Mouse (Mus musculus) lung, postnatal 0 days (tissue): ENCODE measurements around the gene Dus2. TPM values are rescaled to one million over a fixed set of nuclear protein-coding genes. Genes with fewer than 3 reads are reported as not detected.

Source experiments
- ATAC-seq: fragments of 200-750 bp; cut with Nextera tagmentation; 2 replicates; pipeline ENCODE4 v1.8.0; 2017; ENCODE audit warnings: moderate library complexity
- DNase-seq: peaks from one replicate; pipeline ENCODE4 v3.0.0-alpha.2; 2016; ENCODE audit warnings: low spot score
- H3K27ac ChIP-seq: fragments of 300-500 bp; sonication (generic); 2 replicates; pipeline ENCODE4 v1.5.1; 2014; ENCODE audit warnings: antibody characterized with exemption, mild to moderate bottlenecking, low read length, mixed read lengths
- H3K27me3 ChIP-seq: fragments of 300-500 bp; sonication (generic); replicated peaks from 2 replicates; pipeline ENCODE4 v1.6.1; 2014; ENCODE audit warnings: low read length, mixed read lengths; ENCODE audit not compliant: insufficient read depth
- H3K36me3 ChIP-seq: fragments of 300-500 bp; sonication (generic); 2 replicates; pipeline ENCODE4 v1.6.1; 2014; ENCODE audit warnings: low read length, mixed read lengths; ENCODE audit not compliant: insufficient read depth
- H3K4me1 ChIP-seq: fragments of 300-500 bp; sonication (generic); 2 replicates; pipeline ENCODE4 v1.6.1; 2014; ENCODE audit warnings: antibody characterized with exemption, low read depth, low read length, mixed read lengths; ENCODE audit not compliant: insufficient read depth
- H3K4me2 ChIP-seq: fragments of 300-500 bp; sonication (generic); replicated peaks from 2 replicates; pipeline ENCODE4 v1.6.1; 2014; ENCODE audit warnings: low read depth, mild to moderate bottlenecking, low read length, moderate library complexity, mixed read lengths
- H3K4me3 ChIP-seq: fragments of 300-500 bp; sonication (generic); 2 replicates; pipeline ENCODE4 v1.5.1; 2014; ENCODE audit warnings: low read depth, low read length
- H3K9ac ChIP-seq: fragments of 300-500 bp; sonication (generic); replicated peaks from 2 replicates; pipeline ENCODE4 v1.6.1; 2014; ENCODE audit warnings: low read depth, mild to moderate bottlenecking
- H3K9me3 ChIP-seq: fragments of 300-500 bp; sonication (generic); 2 replicates; pipeline ENCODE4 v1.6.1; 2016; ENCODE audit warnings: low read length, mixed read lengths
- CTCF ChIP-seq: IDR thresholded peaks from 2 replicates; pipeline ENCODE4 v1.5.1; 2016; ENCODE audit warnings: antibody characterized with exemption, mild to moderate bottlenecking
- EP300 ChIP-seq: IDR thresholded peaks from 2 replicates; pipeline ENCODE4 v1.6.1; 2016; ENCODE audit warnings: antibody characterized with exemption, mild to moderate bottlenecking, control low read depth
- WGBS: fragments of 180-500 bp; shearing (Covaris S2); extraction: QIAGEN DNeasy Blood & Tissue Kit; methylation state at CpG from one replicate; pipeline ENCODE4 v1.1.7; 2014; 5-methylcytosine and 5-hydroxymethylcytosine counted together
- polyA plus RNA-seq: library from polyadenylated mRNA; unstranded; fragments of >200 nt; fragmentation: Nextera tagmentation; extraction: Ambion mirVana; gene quantifications from 2 replicates; pipeline ENCODE4 v1.2.1, GENCODE M21; 2015

The Dus2 gene
- polyA plus RNA-seq, 1 experiment from 2014 or later, result 7.4 TPM

- ATAC-seq, result peak; percentile 75
These were observed 25.8 kb upstream of the Dus2 start for GRCm38 (mm10) chr8:105965266-105965904.

GRCm38 (mm10) chr8:105965905-105966341 is 25.2 kb upstream of the Dus2 start, which contains the start of gene Slc12a4:
Gene Slc12a4 (minus strand): TSS chr8:105966097.
- no peak for TF ChIP-seq CTCF
- TF ChIP-seq EP300, result no peak
- DNase-seq, result peak; percentile 90
- H3K9me3 ChIP-seq, result no peaks in the 10 kb centered on the region
- H3K4me3 ChIP-seq, result peak within 1 kb of the TSS; percentile 86
- peaks cover 5% of the 10 kb centered on the region; the same call in 1 of the 2 replicates for H3K4me1 ChIP-seq
- no peaks in the 10 kb centered on the region for H3K27me3 ChIP-seq
- peak within 1 kb of the TSS; percentile 92 for H3K27ac ChIP-seq
- H3K4me2 ChIP-seq, result peak within 1 kb of the TSS; percentile 87
- H3K36me3 ChIP-seq, result no peaks in the 10 kb centered on the region
- peak; percentile 95 for ATAC-seq
- WGBS, result under 1% methylated on average over 31 of the region's 47 CpGs
- H3K9ac ChIP-seq, result peak within 1 kb of the TSS; percentile 78

More at GRCm38 (mm10) chr8:105965266-105965904, 25.8 kb upstream of the Dus2 start:
- 2% methylated on average over 35 of the region's 40 CpGs for WGBS
- peak; percentile 67 for DNase-seq
- peak overlapping the region; percentile 92 for H3K27ac ChIP-seq
- H3K4me2 ChIP-seq, result peak overlapping the region; percentile 87
- H3K36me3 ChIP-seq, result no peaks in the 10 kb centered on the region
- no peaks in the 10 kb centered on the region for H3K27me3 ChIP-seq
- TF ChIP-seq CTCF, result no peak
- TF ChIP-seq EP300, result no peak
- H3K4me1 ChIP-seq, result peaks cover 5% of the 10 kb centered on the region; the same call in 1 of the 2 replicates
- H3K9ac ChIP-seq, result peak overlapping the region; percentile 78
- peak overlapping the region; percentile 86 for H3K4me3 ChIP-seq
- H3K9me3 ChIP-seq, result no peaks in the 10 kb centered on the region

GRCm38 (mm10) chr8:105966692-105967311 is 24.3 kb upstream of the Dus2 start:
- Histone ChIP-seq H3K4me2 (peak overlapping the region; percentile 87), H3K9me3 (no peaks in the 10 kb centered on the region), H3K36me3 (no peaks in the 10 kb centered on the region), H3K27me3 (no peaks in the 10 kb centered on the region), H3K9ac (no peak overlapping the region), H3K27ac (no peak overlapping the region; the same call in 1 of the 2 replicates), H3K4me1 (peaks cover 5% of the 10 kb centered on the region; the same call in 1 of the 2 replicates), H3K4me3 (peak overlapping the region; percentile 86; the same call in 1 of the 2 replicates)
- DNase-seq, result peak; percentile 73
- 12% methylated on average over 19 of the region's 19 CpGs for WGBS
- TF ChIP-seq EP300, result no peak
- TF ChIP-seq CTCF, result no peak
- peak; percentile 16; the same call in 1 of the 2 replicates for ATAC-seq

GRCm38 (mm10) chr8:105969367-105969766 is 21.8 kb upstream of the Dus2 start:
- ATAC-seq, result no peak
- H3K9ac ChIP-seq, result no peak overlapping the region
- WGBS, result 62% methylated on average over 1 of the region's 1 CpGs
- no peak for TF ChIP-seq CTCF
- no peak for TF ChIP-seq EP300
- H3K27ac ChIP-seq, result no peak overlapping the region
- no peaks in the 10 kb centered on the region for H3K9me3 ChIP-seq
- no peak overlapping the region for H3K4me2 ChIP-seq
- H3K36me3 ChIP-seq, result no peaks in the 10 kb centered on the region
- H3K4me1 ChIP-seq, result peaks cover 5% of the 10 kb centered on the region; the same call in 1 of the 2 replicates
- no peaks in the 10 kb centered on the region for H3K27me3 ChIP-seq
- no peak overlapping the region for H3K4me3 ChIP-seq
- DNase-seq, result no peak

GRCm38 (mm10) chr8:105971019-105971720 is 20.0 kb upstream of the Dus2 start:
- H3K27ac ChIP-seq, result no peak overlapping the region
- no peaks in the 10 kb centered on the region for H3K36me3 ChIP-seq
- TF ChIP-seq EP300, result no peak
- no peak for TF ChIP-seq CTCF
- ATAC-seq (no peak), DNase-seq (no peak)
- H3K4me2 ChIP-seq, result no peak overlapping the region
- H3K27me3 ChIP-seq, result no peaks in the 10 kb centered on the region
- H3K9ac ChIP-seq, result no peak overlapping the region
- no peaks in the 10 kb centered on the region for H3K9me3 ChIP-seq
- H3K4me3 ChIP-seq, result no peak overlapping the region
- no peaks in the 10 kb centered on the region; the same call in 1 of the 2 replicates for H3K4me1 ChIP-seq
- 78% methylated on average over 8 of the region's 8 CpGs for WGBS

GRCm38 (mm10) chr8:105975363-105975762 is 15.8 kb upstream of the Dus2 start:
- H3K4me1 ChIP-seq, result no peaks in the 10 kb centered on the region
- no peak overlapping the region for H3K9ac ChIP-seq
- no peak overlapping the region for H3K4me3 ChIP-seq
- no peaks in the 10 kb centered on the region for H3K9me3 ChIP-seq
- no peak overlapping the region for H3K27ac ChIP-seq
- no peak overlapping the region for H3K4me2 ChIP-seq
- ATAC-seq (no peak), DNase-seq (no peak)
- no peak for TF ChIP-seq EP300
- peak; percentile 28; the same call in 1 of the 2 replicates for TF ChIP-seq CTCF
- no peaks in the 10 kb centered on the region for H3K27me3 ChIP-seq
- H3K36me3 ChIP-seq, result no peaks in the 10 kb centered on the region
- WGBS, result 68% methylated on average over 7 of the region's 7 CpGs
